ENCODE assay signal across 27 mouse cellular contexts in the genomic region with DNA sequence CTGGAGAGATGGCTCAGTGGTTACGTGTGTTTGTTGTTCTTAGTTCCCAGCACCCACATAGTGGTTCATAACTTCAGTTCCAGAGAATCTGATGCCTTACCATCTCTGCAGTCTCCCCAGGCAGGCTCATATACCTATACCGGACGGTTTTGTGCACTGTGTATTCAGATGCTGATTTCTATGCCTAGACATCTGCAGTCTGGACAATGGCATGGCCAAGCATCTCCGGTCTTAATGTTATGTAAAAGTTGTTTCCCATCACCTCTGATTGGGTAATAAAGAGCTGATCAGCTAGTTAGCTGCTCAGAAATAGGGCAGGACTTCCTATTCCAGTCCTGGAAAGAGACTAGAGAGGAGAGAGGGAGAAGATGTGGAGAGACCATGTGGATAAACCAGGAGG.
"Had no signal": no experiment of that assay in that cellular context is flagged by ENCODE, and none has a peak within 500 bp of the region (broad histone marks: within the 10 kb centered on the region; RNA-seq: fewer than 3 reads in every experiment).

No protein-coding gene starts in this region.

- DNase-seq: gastrocnemius, postnatal 14 days; gastrocnemius, postnatal 36 days; heart, adult 11 months; heart, adult 2 months; heart, postnatal 14 days; heart, postnatal 36 days; kidney, adult 11 months; kidney, adult 2 months; kidney, adult 9 months; kidney, postnatal 10 days; kidney, postnatal 25 days; kidney, postnatal 4 days; layer of hippocampus, adult 9-11 months; liver; liver, embryonic 13.5 days had no signal

- H3K4me1 ChIP-seq: heart, embryonic 13.5 days; heart, embryonic 15.5 days; hindbrain, embryonic 13.5 days; hindbrain, embryonic 15.5 days; limb, embryonic 10.5 days; limb, embryonic 12.5 days; liver, embryonic 13.5 days had no signal

- H3K4me3 ChIP-seq: heart, adult 2 months; heart, embryonic 13.5 days; heart, embryonic 15.5 days; hindbrain, embryonic 13.5 days; hindbrain, embryonic 15.5 days; left cerebral cortex, adult 2 months; limb, embryonic 10.5 days; limb, embryonic 12.5 days; liver, embryonic 13.5 days; liver, embryonic 15.5 days had no signal

- H3K9me3 ChIP-seq: heart, embryonic 13.5 days; heart, embryonic 15.5 days; hindbrain, embryonic 13.5 days; hindbrain, embryonic 15.5 days; limb, embryonic 10.5 days; limb, embryonic 12.5 days; liver, embryonic 13.5 days; liver, embryonic 15.5 days had no signal

- H3K9ac ChIP-seq: heart, embryonic 13.5 days; heart, embryonic 15.5 days; hindbrain, embryonic 13.5 days; hindbrain, embryonic 15.5 days; limb, embryonic 12.5 days; liver, embryonic 13.5 days; liver, embryonic 15.5 days had no signal

- H3K4me2 ChIP-seq: heart, embryonic 11.5 days; heart, embryonic 13.5 days; heart, embryonic 15.5 days; hindbrain, embryonic 13.5 days; hindbrain, embryonic 15.5 days; limb, embryonic 12.5 days; liver, embryonic 11.5 days; liver, embryonic 13.5 days; liver, embryonic 15.5 days had no signal

- H3K27me3 ChIP-seq: heart, embryonic 13.5 days; heart, embryonic 15.5 days; hindbrain, embryonic 13.5 days; hindbrain, embryonic 15.5 days; limb, embryonic 12.5 days; liver, embryonic 13.5 days; liver, embryonic 15.5 days had no signal

- H3K27ac ChIP-seq: heart, adult 2 months; heart, embryonic 13.5 days; heart, embryonic 15.5 days; hindbrain, embryonic 13.5 days; hindbrain, embryonic 15.5 days; hindbrain, postnatal 0 days; left cerebral cortex, adult 2 months; limb, embryonic 10.5 days; limb, embryonic 12.5 days; liver, embryonic 13.5 days; liver, embryonic 15.5 days had no signal

- ATAC-seq: hindbrain, postnatal 0 days; intestine, embryonic 16.5 days had no signal
